Mouse (Mus musculus): ENCODE results near the gene Eif4a1. TPM values are rescaled to one million over a fixed set of nuclear protein-coding genes. Genes with fewer than 3 reads are reported as not detected.

The Eif4a1 gene
- polyA plus RNA-seq, 1 experiment from 2014 or later = 625 TPM

DNA sequence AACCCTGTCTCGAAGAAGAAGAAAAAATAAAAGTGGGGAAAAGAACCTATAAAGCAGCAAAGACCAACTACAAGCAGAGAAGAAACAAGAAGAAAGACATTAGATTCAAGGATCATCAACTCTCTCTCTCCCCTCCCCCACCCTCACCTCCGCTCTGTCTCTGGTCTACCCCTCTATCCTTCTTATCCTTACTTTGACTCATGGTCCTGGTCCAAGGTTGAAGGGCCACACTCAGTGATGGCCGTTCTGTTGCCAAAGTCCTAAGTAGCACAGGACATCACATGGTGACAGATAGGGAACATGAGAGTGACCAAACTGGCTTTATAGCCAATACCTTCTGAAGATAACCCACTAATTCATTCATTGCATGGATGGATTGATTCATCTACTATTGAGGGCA is 25.2 kb upstream of the Eif4a1 start:
- H3K4me3 ChIP-seq = no peak overlapping the region
- H3K9me3 ChIP-seq = no peaks in the 10 kb centered on the region
- peaks cover 12% of the 10 kb centered on the region for H3K4me1 ChIP-seq
- no peak for ATAC-seq (ENCODE audit: insufficient number of reproducible peaks, insufficient read depth, low FRiP score, low TSS enrichment, low read depth)
- 88% methylated on average over 3 of the region's 3 CpGs for WGBS
- H3K27ac ChIP-seq = no peak overlapping the region
- H3K4me2 ChIP-seq = no peak overlapping the region
- H3K27me3 ChIP-seq = no peaks in the 10 kb centered on the region
- no peaks in the 10 kb centered on the region for H3K36me3 ChIP-seq
- no peak overlapping the region for H3K9ac ChIP-seq

DNA sequence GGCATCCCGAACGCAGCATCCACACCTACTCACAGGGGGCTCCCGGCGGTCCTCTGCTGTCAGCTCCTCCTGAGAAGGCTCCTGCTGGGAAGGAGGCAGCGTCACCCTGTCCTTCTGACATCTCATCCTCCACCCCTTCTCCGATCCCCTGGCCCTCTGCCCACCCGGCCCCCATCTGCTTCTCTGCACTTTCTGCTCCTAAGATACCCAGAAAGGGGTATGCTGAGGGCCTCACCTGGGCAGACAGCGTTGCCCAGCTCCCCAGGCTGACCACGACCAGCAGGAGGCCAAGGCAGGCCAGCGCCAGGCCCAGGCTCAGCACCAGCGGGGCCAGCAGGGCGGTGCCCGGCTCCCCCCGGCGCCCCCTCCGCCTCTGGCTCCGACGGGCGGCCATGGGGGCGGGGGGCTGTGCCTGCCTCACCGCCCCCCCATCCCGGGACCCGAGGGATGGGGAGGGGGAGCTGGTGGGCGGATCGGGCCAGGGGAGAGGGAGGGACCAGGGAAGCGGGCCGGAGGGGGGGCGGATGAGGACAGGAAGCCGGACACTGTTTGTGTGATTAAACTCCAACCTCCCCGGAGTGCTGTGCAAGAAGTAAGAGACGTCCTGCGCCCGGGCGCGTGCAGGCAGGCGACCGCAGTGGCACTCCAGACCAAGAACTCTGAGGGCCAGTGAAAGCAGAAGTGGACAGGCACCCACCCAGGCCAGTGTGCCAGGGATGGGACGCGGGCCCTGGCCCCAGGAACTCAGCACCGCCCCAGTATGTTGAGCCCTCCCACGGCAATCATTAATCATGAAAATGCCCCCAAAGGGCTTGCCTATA is 23.3 kb upstream of the Eif4a1 start, which contains the start of the genes Tnfsf12 and Tnfsfm13:
Tnfsf12 (minus strand) TSS at position 489 of the 821 bp plus-strand sequence.
Tnfsfm13 (minus strand) TSS at position 738 of the 821 bp plus-strand sequence.
- WGBS = 1% methylated on average over 41 of the region's 41 CpGs
- peak within 1 kb of the TSS; percentile 82 for H3K27ac ChIP-seq
- ATAC-seq (ENCODE audit: insufficient number of reproducible peaks, insufficient read depth, low FRiP score, low TSS enrichment, low read depth) = peak; percentile 49

DNA sequence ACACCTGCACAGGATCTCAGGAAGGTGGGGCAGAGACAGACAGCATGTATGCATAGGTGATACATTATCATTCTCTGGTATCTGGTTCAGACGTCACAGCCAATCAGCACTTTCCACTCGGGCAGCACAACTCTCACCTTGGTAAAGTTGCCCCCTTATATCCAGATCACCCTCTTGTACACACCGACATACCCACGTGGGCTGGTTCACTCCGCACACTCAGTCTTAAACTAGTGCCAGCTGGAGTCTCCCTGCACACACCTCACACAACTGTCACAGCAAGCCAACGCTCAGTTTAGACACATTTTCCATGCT is 22.8 kb upstream of the Eif4a1 start:
- no peak for ATAC-seq (ENCODE audit: insufficient number of reproducible peaks, insufficient read depth, low FRiP score, low TSS enrichment, low read depth)
- H3K27ac ChIP-seq = peak overlapping the region; percentile 82

More for the DNA sequence above, 23.3 kb upstream of the Eif4a1 start, which contains the start of the genes Tnfsf12 and Tnfsfm13:
- peaks cover 12% of the 10 kb centered on the region for H3K4me1 ChIP-seq
- no peaks in the 10 kb centered on the region for H3K27me3 ChIP-seq
- H3K36me3 ChIP-seq = no peaks in the 10 kb centered on the region
- H3K4me2 ChIP-seq = peak within 1 kb of the TSS; percentile 97
- no peaks in the 10 kb centered on the region for H3K9me3 ChIP-seq
- peak within 1 kb of the TSS; percentile 83 for H3K9ac ChIP-seq
- H3K4me3 ChIP-seq = peak within 1 kb of the TSS; percentile 56

DNA sequence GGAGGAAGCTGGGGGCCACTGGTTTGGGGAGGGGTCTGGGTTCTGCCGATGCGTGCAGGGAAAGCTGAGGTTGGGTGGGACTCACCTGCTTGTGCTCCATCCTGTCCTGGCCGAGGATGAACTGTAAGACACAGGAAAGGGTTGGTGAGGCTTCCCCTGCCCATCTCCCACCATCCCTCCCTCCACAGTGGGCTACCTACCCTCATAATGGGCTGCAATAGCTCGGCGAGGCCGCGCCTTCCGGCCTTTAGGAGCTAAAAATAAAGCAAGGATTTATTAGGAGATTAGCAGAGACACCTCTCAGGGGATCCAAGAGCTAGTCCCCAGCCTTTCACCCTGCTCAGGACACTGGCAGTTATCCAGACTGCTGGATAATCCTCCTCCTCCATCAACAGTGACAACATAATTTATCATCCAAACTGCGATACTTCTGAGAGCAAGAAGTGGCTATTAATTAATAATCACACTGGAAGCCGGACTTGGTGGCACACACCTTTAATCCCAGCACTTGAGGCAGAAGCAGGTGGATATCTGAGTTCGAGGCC is 21.3 kb upstream of the Eif4a1 start:
- WGBS = 59% methylated on average over 11 of the region's 11 CpGs
- Histone ChIP-seq H3K4me2 (no peak overlapping the region), H3K4me1 (peaks cover 12% of the 10 kb centered on the region), H3K4me3 (no peak overlapping the region), H3K9me3 (no peaks in the 10 kb centered on the region), H3K27me3 (no peaks in the 10 kb centered on the region), H3K9ac (no peak overlapping the region), H3K27ac (no peak overlapping the region), H3K36me3 (no peaks in the 10 kb centered on the region)
- ATAC-seq (ENCODE audit: insufficient number of reproducible peaks, insufficient read depth, low FRiP score, low TSS enrichment, low read depth) = no peak

More for the DNA sequence above, 22.8 kb upstream of the Eif4a1 start:
- WGBS = 16% methylated on average over 6 of the region's 6 CpGs
- Histone ChIP-seq H3K4me1 (peaks cover 12% of the 10 kb centered on the region), H3K9me3 (no peaks in the 10 kb centered on the region), H3K4me2 (peak overlapping the region; percentile 97), H3K4me3 (peak overlapping the region; percentile 56), H3K36me3 (no peaks in the 10 kb centered on the region), H3K9ac (peak overlapping the region; percentile 83), H3K27me3 (no peaks in the 10 kb centered on the region)

DNA sequence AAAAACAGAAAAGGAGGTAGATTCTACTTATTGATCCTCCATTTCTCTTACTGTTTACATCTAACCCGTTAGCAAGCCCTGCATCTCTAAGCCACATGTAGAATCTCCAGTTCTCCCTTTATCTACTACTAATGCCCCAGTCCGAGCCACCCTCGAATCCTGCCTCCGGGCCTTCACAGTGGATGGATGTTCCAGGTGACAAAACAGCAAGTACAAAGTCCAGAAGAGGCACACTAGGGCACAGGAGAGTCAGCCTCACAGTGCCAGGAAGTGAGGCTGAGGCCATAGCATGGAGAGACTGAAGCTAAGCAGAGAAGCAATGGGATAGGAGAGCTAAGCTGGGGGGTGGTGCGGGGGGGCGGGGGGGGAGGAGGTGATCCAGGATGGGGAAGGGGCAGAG is 20.6 kb upstream of the Eif4a1 start:
- Histone ChIP-seq H3K9ac (no peak overlapping the region), H3K9me3 (no peaks in the 10 kb centered on the region), H3K4me3 (no peak overlapping the region), H3K4me2 (no peak overlapping the region), H3K36me3 (no peaks in the 10 kb centered on the region), H3K27me3 (no peaks in the 10 kb centered on the region), H3K27ac (no peak overlapping the region), H3K4me1 (peaks cover 12% of the 10 kb centered on the region)
- ATAC-seq (ENCODE audit: insufficient number of reproducible peaks, insufficient read depth, low FRiP score, low TSS enrichment, low read depth) = no peak
- 88% methylated on average over 6 of the region's 6 CpGs for WGBS

DNA sequence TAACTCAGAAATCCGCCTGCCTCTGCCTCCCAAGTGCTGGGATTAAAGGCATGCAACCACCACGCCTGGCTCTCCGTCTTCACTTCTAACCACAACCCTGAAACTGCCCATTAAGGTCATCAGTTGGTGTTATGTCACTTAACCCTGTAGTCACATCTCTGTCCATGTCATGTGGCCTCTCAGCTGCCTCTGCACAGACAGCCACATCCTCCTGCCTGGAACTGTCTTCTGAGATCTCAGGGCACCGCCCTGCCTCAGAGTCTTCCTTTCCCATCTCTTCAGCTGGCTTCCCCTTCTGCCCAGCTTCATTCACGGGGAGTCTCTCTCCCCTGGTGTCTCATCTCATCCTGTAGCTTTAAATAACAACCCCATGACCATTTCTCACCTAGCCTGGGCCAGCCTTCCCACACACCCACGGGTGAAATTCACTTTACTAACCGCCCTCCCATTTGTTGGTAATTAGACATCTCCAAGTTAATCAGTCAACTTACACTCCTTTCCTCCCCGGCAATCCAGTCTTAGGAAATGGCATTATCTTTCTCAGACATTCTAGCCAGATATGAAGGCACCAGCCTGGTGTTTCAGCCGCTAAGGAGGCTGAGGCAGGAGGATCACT is 20.1 kb upstream of the Eif4a1 start:
- 80% methylated on average over 9 of the region's 9 CpGs for WGBS
- H3K9me3 ChIP-seq = no peaks in the 10 kb centered on the region
- no peak for ATAC-seq (ENCODE audit: insufficient number of reproducible peaks, insufficient read depth, low FRiP score, low TSS enrichment, low read depth)

DNA sequence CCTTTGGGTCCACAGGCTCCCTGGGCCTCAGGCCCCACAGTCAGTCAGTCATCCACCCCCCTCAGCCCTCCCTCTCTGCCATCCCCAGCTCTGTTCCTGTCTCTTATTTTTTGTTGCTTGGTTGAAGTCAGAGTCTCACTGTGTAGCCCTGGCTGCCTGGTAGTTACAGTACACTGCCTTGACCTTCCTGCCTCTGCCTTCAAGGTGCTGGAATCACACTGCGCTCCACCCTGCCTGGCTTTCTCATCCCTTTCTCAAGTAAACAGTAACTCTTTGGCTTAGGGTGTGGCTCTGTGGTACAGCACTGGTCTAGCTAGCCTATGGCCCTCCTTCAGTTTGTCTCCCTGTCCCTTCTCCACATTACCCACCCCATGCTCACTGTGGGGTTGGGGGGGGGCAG is 17.7 kb upstream of the Eif4a1 start:
- 88% methylated on average over 1 of the region's 1 CpGs for WGBS
- ATAC-seq (ENCODE audit: insufficient number of reproducible peaks, insufficient read depth, low FRiP score, low TSS enrichment, low read depth) = no peak
- H3K9ac ChIP-seq = no peak overlapping the region

More for the DNA sequence above, 20.1 kb upstream of the Eif4a1 start:
- Histone ChIP-seq H3K27me3 (no peaks in the 10 kb centered on the region), H3K36me3 (no peaks in the 10 kb centered on the region), H3K4me3 (no peak overlapping the region), H3K4me2 (no peak overlapping the region), H3K9ac (no peak overlapping the region), H3K27ac (no peak overlapping the region), H3K4me1 (peaks cover 12% of the 10 kb centered on the region)

DNA sequence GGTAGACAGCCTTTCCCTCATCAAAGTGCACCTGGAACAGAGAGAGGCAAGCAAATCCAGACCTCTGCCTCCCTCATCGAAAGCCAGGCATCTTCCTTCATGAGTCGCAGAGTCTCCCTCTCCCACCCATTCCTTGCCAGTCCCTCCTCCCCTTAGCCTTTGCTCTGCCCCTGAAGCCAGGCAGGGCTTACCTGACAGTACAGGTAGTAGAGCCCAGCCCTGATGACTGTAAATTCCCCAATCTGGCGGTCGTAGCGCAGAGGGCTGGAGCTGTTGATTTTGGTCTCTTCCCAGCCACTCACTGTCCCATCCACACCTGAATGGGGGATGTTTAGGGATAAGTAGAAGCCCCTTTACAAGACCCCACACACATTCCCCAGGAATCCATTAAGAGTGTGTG is 14.8 kb upstream of the Eif4a1 start:
- H3K9ac ChIP-seq = peak overlapping the region; percentile 38

More for the DNA sequence above, 17.7 kb upstream of the Eif4a1 start:
- H3K36me3 ChIP-seq = no peaks in the 10 kb centered on the region
- H3K4me2 ChIP-seq = no peak overlapping the region
- H3K4me1 ChIP-seq = peaks cover 16% of the 10 kb centered on the region
- H3K27ac ChIP-seq = no peak overlapping the region
- H3K9me3 ChIP-seq = no peaks in the 10 kb centered on the region
- H3K27me3 ChIP-seq = no peaks in the 10 kb centered on the region
- no peak overlapping the region for H3K4me3 ChIP-seq

DNA sequence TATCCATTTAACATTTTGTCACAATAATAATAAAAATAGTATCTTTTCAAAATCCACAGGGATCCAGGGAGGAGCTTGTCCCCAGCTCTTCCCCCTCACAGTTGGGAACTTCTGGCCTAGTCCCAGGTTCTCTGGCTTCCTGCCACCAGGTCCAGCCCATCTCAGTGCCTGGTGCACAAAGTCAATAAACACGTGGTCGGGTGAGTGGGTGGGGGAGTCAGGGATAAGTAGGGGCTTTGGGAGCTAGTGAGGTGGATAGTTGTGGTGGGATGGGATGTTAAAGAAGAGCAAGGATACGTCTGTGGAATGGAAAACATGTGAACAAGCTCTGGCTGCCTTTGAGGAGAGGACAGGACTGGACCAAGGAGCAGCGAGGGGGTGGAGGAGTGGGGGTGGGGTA is 14.2 kb upstream of the Eif4a1 start:
- no peak overlapping the region for H3K4me2 ChIP-seq
- ATAC-seq (ENCODE audit: insufficient number of reproducible peaks, insufficient read depth, low FRiP score, low TSS enrichment, low read depth) = no peak
- H3K27ac ChIP-seq = no peak overlapping the region

More for the DNA sequence above, 14.8 kb upstream of the Eif4a1 start:
- ATAC-seq (ENCODE audit: insufficient number of reproducible peaks, insufficient read depth, low FRiP score, low TSS enrichment, low read depth) = no peak
- no peaks in the 10 kb centered on the region for H3K9me3 ChIP-seq
- H3K4me3 ChIP-seq = no peak overlapping the region
- H3K4me2 ChIP-seq = no peak overlapping the region
- H3K36me3 ChIP-seq = no peaks in the 10 kb centered on the region
- no peaks in the 10 kb centered on the region for H3K27me3 ChIP-seq
- no peak overlapping the region for H3K27ac ChIP-seq
- 44% methylated on average over 5 of the region's 5 CpGs for WGBS
- peaks cover 31% of the 10 kb centered on the region for H3K4me1 ChIP-seq

DNA sequence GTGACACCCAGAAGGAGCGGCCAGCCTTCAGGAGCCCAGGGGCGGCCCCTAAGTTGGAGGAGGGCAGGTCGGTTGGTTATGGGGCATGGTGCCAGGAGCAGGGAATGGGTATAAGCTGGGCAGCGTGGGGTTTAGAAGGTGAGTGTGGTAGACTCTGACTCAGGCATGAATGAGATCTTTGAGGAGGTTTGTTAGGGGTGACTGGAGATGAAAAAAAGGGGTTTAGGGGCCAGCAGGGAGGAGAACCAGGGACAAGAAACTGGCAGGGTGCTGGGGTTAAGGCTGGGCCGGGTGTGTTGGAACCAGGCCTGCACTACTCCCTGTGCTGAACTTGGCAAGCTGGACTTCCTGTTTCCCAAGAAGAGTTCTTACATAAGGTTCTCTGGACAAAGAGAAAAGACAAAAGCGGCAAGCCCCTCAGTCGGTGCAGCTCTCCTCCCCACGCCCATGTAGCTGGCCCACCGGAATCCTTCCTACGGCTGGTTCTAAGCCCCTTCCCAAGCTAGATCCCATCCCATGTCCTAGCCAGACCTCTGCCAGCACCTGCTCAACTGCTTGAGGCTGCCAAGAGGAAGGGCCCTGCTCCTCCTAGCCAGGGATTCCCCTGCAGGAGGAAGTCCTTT is 13.4 kb upstream of the Eif4a1 start, which contains the start of gene Tnfsf13:
Tnfsf13 (minus strand) TSS at position 259 of the 623 bp plus-strand sequence.
- no peaks in the 10 kb centered on the region for H3K9me3 ChIP-seq
- no peak within 1 kb of the TSS for H3K4me2 ChIP-seq
- 79% methylated on average over 10 of the region's 10 CpGs for WGBS
- no peaks in the 10 kb centered on the region for H3K27me3 ChIP-seq
- no peaks in the 10 kb centered on the region for H3K36me3 ChIP-seq
- peaks cover 36% of the 10 kb centered on the region for H3K4me1 ChIP-seq
- H3K4me3 ChIP-seq = no peak within 1 kb of the TSS
- H3K27ac ChIP-seq = peak within 1 kb of the TSS; percentile 22
- peak within 1 kb of the TSS; percentile 51 for H3K9ac ChIP-seq
- no peak for ATAC-seq (ENCODE audit: insufficient number of reproducible peaks, insufficient read depth, low FRiP score, low TSS enrichment, low read depth)

More for the DNA sequence above, 14.2 kb upstream of the Eif4a1 start:
- Histone ChIP-seq H3K4me1 (peaks cover 31% of the 10 kb centered on the region), H3K36me3 (no peaks in the 10 kb centered on the region), H3K9me3 (no peaks in the 10 kb centered on the region), H3K9ac (no peak overlapping the region), H3K27me3 (no peaks in the 10 kb centered on the region), H3K4me3 (no peak overlapping the region)
- WGBS = 14% methylated on average over 4 of the region's 4 CpGs

DNA sequence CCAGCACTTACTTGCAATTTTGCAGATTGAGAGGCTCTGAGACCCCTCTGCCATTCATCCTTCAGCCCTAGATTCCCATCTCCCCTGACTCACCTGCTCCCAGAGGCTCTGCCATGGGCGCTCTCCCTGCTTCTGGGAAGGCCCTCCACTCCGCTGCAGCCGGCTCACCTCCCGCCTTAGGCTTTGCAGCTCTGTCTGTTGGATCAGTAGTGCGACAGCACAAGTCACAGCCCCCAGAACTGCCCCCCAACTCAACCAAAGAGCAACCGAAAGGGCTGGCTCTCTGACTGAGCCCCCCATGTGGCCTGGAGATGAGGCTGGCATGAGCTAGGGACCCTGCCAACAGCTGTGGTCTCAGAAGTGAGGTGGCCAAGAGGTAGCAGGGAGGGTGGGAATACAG is 12.7 kb upstream of the Eif4a1 start:
- Histone ChIP-seq H3K4me2 (no peak overlapping the region), H3K27ac (no peak overlapping the region; the same call in 1 of the 2 replicates), H3K4me3 (no peak overlapping the region), H3K9me3 (no peaks in the 10 kb centered on the region), H3K27me3 (no peaks in the 10 kb centered on the region), H3K9ac (peak overlapping the region; percentile 51), H3K4me1 (peaks cover 43% of the 10 kb centered on the region), H3K36me3 (peaks cover 5% of the 10 kb centered on the region)
- no peak for ATAC-seq (ENCODE audit: insufficient number of reproducible peaks, insufficient read depth, low FRiP score, low TSS enrichment, low read depth)
- 81% methylated on average over 6 of the region's 6 CpGs for WGBS

Measured in embryonic facial prominence, embryonic 13.5 days (tissue).